Mouse (Mus musculus): ENCODE measurements at regions not wholly inside any gene's neighbourhood (a gene's known extent, or its start where the extent isn't known, plus 50 kb on each side); places are given as distances from the start of the nearest gene placed in this dataset.

GRCm38 (mm10) chr6:60217840-60218239 is 611.8 kb downstream of the Snca start:
- DNase-seq (ENCODE audit: low spot score in 2 of 2) = no peak

DNA sequence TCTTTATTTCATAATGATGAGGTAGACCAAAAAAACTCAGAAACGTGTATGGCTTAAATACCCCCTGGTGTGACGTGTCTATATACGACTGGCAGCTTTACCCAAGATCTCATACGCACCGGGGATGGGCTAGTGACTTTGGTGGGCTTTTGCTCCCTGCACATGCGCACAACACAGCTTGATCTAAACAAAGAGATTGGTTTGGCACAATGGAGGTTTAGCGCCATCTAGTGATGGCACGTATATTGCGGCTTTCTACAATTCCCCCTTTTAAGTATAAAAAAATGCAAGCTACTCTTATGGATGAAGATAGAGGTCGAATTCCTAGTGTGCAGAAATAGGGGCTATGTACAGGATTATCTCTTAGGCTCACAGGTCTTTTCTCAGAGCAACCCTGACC is 628.1 kb downstream of the Snca start:
- DNase-seq (ENCODE audit: low spot score in 2 of 2) = peak in 1 of 2 experiments; percentile 31
